In the genomic region with DNA sequence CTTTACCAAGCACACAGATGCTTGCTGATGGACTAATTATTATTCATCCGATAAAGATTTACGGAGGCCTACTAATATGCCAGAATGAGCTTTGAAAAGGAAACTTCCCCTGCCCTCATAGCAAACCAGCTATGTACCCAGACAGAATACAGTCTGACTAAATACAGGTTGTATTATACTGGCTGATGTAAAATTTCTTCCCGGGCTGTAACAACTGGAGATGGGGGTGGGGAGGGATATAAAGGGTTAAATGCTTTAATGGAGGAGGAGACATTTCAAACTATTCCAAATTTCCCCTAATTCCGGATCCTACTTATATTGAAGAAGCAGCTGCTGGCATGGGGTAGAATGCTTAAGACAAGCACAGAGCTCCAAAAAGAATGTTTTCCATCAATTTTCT, we compare ENCODE assay signal across 8 mouse cellular contexts. TPM values are rescaled to one million over a fixed set of nuclear protein-coding genes. Genes with fewer than 3 reads are reported as not detected.
A peak's percentile ranks its signal among the peaks of the same experiment; 100 is the strongest.
DNase-seq lines count a peak whose midpoint lies in the region; ATAC-seq and TF ChIP-seq lines count a peak whose summit lies in the region.

No protein-coding gene starts in this region.

- TF ChIP-seq CTCF in midbrain, postnatal 0 days (IDR thresholded peaks at IDR 0.05) = no peak

- DNase-seq in kidney, postnatal 14 days = no peak
- no peak for DNase-seq in midbrain, postnatal 0 days (ENCODE audit: low spot score)
- DNase-seq in adrenal gland, postnatal 14 days = no peak
- DNase-seq in cerebellum, adult 11-12 months = no peak
- no peak for DNase-seq in layer of hippocampus, postnatal 25 days (ENCODE audit: extremely low spot score in 1 of 2, low spot score in 1 of 2)

- no peak overlapping the region for H3K27ac ChIP-seq in kidney, embryonic 16.5 days (ENCODE audit: low read length)
- peak overlapping the region; percentile 96; the same call in 1 of the 2 replicates for H3K27ac ChIP-seq in embryonic facial prominence, embryonic 15.5 days (replicated peaks)
- no peak overlapping the region for H3K27ac ChIP-seq in intestine, embryonic 16.5 days (ENCODE audit: low read length)
- H3K27ac ChIP-seq in midbrain, postnatal 0 days (ENCODE audit: low read depth, low read length) = no peak overlapping the region

- H3K36me3 ChIP-seq in kidney, embryonic 16.5 days (ENCODE audit: insufficient read depth, low read length) = peaks cover 14% of the 10 kb centered on the region; the same call in 1 of the 2 replicates
- 0 out of 2 replicates have a peak, but pooled peaks cover 5% of the 10 kb centered on the region for H3K36me3 ChIP-seq in embryonic facial prominence, embryonic 15.5 days
- no peaks in the 10 kb centered on the region for H3K36me3 ChIP-seq in intestine, embryonic 16.5 days (ENCODE audit: control insufficient read depth, insufficient read depth, low read length)
- H3K36me3 ChIP-seq in midbrain, postnatal 0 days (ENCODE audit: insufficient read depth, low read length) = peaks cover 3% of the 10 kb centered on the region; the same call in 1 of the 2 replicates

- H3K27me3 ChIP-seq in kidney, embryonic 16.5 days (ENCODE audit: insufficient read depth, low read length) = no peaks in the 10 kb centered on the region
- H3K27me3 ChIP-seq in embryonic facial prominence, embryonic 15.5 days = no peaks in the 10 kb centered on the region
- no peaks in the 10 kb centered on the region for H3K27me3 ChIP-seq in intestine, embryonic 16.5 days (replicated peaks; ENCODE audit: control insufficient read depth, insufficient read depth, low read length)
- H3K27me3 ChIP-seq in midbrain, postnatal 0 days (ENCODE audit: insufficient read depth, low read length) = no peaks in the 10 kb centered on the region

- peak overlapping the region; percentile 61 for H3K9ac ChIP-seq in kidney, embryonic 16.5 days (replicated peaks; ENCODE audit: low read length)
- no peak overlapping the region for H3K9ac ChIP-seq in embryonic facial prominence, embryonic 15.5 days
- H3K9ac ChIP-seq in intestine, embryonic 16.5 days (ENCODE audit: low read depth, low read length) = peak overlapping the region; percentile 67; the same call in 1 of the 2 replicates
- H3K9ac ChIP-seq in midbrain, postnatal 0 days (replicated peaks; ENCODE audit: low read length, poor library complexity, severe bottlenecking) = no peak overlapping the region

- no peak for ATAC-seq in kidney, embryonic 16.5 days (ENCODE audit: low FRiP score, low TSS enrichment)
- no peak for ATAC-seq in embryonic facial prominence, embryonic 15.5 days (ENCODE audit: insufficient number of reproducible peaks, low FRiP score, low TSS enrichment, low read depth)
- no peak for ATAC-seq in intestine, embryonic 16.5 days
- ATAC-seq in midbrain, postnatal 0 days (ENCODE audit: low FRiP score) = no peak

- H3K4me1 ChIP-seq in kidney, embryonic 16.5 days (ENCODE audit: insufficient read depth, low read length) = 0 out of 2 replicates have a peak, but pooled peaks cover 4% of the 10 kb centered on the region
- H3K4me1 ChIP-seq in embryonic facial prominence, embryonic 15.5 days = no peaks in the 10 kb centered on the region; the same call in 1 of the 2 replicates
- no peaks in the 10 kb centered on the region for H3K4me1 ChIP-seq in intestine, embryonic 16.5 days (ENCODE audit: control insufficient read depth, insufficient read depth, low read length)
- no peaks in the 10 kb centered on the region for H3K4me1 ChIP-seq in midbrain, postnatal 0 days (ENCODE audit: insufficient read depth, low read length)

- peak overlapping the region; percentile 71 for H3K4me2 ChIP-seq in kidney, embryonic 16.5 days (replicated peaks; ENCODE audit: low read depth, low read length)
- H3K4me2 ChIP-seq in embryonic facial prominence, embryonic 15.5 days (replicated peaks) = peak overlapping the region; percentile 55
- peak overlapping the region; percentile 62 for H3K4me2 ChIP-seq in intestine, embryonic 16.5 days (ENCODE audit: low read depth, low read length)
- H3K4me2 ChIP-seq in midbrain, postnatal 0 days (ENCODE audit: low read depth, low read length, poor library complexity, severe bottlenecking) = peak overlapping the region; percentile 46; the same call in 1 of the 2 replicates

- peak overlapping the region; percentile 55 for H3K4me3 ChIP-seq in kidney, embryonic 16.5 days (ENCODE audit: low read length)
- peak overlapping the region; percentile 50 for H3K4me3 ChIP-seq in embryonic facial prominence, embryonic 15.5 days (replicated peaks)
- H3K4me3 ChIP-seq in intestine, embryonic 16.5 days (ENCODE audit: low read length) = peak overlapping the region; percentile 50
- no peak overlapping the region for H3K4me3 ChIP-seq in midbrain, postnatal 0 days (ENCODE audit: low read depth, low read length)

- H3K9me3 ChIP-seq in kidney, embryonic 16.5 days (ENCODE audit: low read length) = no peaks in the 10 kb centered on the region
- H3K9me3 ChIP-seq in embryonic facial prominence, embryonic 15.5 days (replicated peaks) = no peaks in the 10 kb centered on the region
- H3K9me3 ChIP-seq in intestine, embryonic 16.5 days (ENCODE audit: control insufficient read depth, low read length) = no peaks in the 10 kb centered on the region
- no peaks in the 10 kb centered on the region for H3K9me3 ChIP-seq in midbrain, postnatal 0 days (ENCODE audit: low read length)

- WGBS in kidney, embryonic 16.5 days = 77% methylated on average over 4 of the region's 4 CpGs
- WGBS in embryonic facial prominence, embryonic 15.5 days = 64% methylated on average over 4 of the region's 4 CpGs
- WGBS in intestine, embryonic 16.5 days = 77% methylated on average over 4 of the region's 4 CpGs
- WGBS in midbrain, postnatal 0 days = 73% methylated on average over 4 of the region's 4 CpGs

RNA-seq across cellular contexts. Expression of gene Zcchc13, which starts 14.9 kb away (rescaled TPM):
- polyA plus RNA-seq in kidney, embryonic 16.5 days (2015; fragmentation: Nextera tagmentation; extraction: Ambion mirVana) = not detected in 2 replicates
- polyA plus RNA-seq in embryonic facial prominence, embryonic 15.5 days (2015; fragmentation: Nextera tagmentation; extraction: Ambion mirVana) = not detected in 2 replicates
- not detected in 2 replicates for polyA plus RNA-seq in intestine, embryonic 16.5 days (2015; fragmentation: Nextera tagmentation; extraction: Ambion mirVana)
- total RNA-seq in midbrain, postnatal 0 days (2014; rRNA removed) = not detected in 2 replicates
- not detected in 2 replicates for polyA plus RNA-seq in midbrain, postnatal 0 days (2015; fragmentation: Nextera tagmentation; extraction: Ambion mirVana)
- total RNA-seq in adrenal gland, postnatal 14 days (2021) = not detected in 2 replicates
- not detected for total RNA-seq in layer of hippocampus, postnatal 25 days (2021)

Comparison
In these comparisons a context has a peak if more than half of its experiments do, and no peak if none do; other contexts are left out.
1. H3K9ac ChIP-seq: peak in kidney, embryonic 16.5 days (single experiment) and intestine, embryonic 16.5 days (single experiment); none in embryonic facial prominence, embryonic 15.5 days (single experiment) and midbrain, postnatal 0 days (single experiment).
2. Peak in every context shown above with its lines, with median percentiles within 50 percentile points of each other: H3K4me2 ChIP-seq.